Mouse (Mus musculus) heart, embryonic 16.5 days (tissue): Measurements from ENCODE around the gene Foxe1. TPM values are rescaled to one million over a fixed set of nuclear protein-coding genes. Genes with fewer than 3 reads are reported as not detected.

Experiments
- ATAC-seq: fragments of 200-750 bp; cut with Nextera tagmentation; replicated peaks from 2 replicates; pipeline ENCODE4 v1.8.0; 2017; ENCODE audit warnings: moderate number of reproducible peaks; ENCODE audit not compliant: insufficient read depth, low FRiP score; ENCODE audit errors: extremely low read depth
- H3K27ac ChIP-seq: fragments of 300-500 bp; sonication (generic); 2 replicates; pipeline ENCODE4 v1.5.1; 2014; ENCODE audit warnings: mild to moderate bottlenecking, low read length, control low read depth, moderate library complexity
- H3K27me3 ChIP-seq: fragments of 300-500 bp; sonication (generic); 2 replicates; pipeline ENCODE4 v1.6.1; 2014; ENCODE audit warnings: low read length, mixed read lengths; ENCODE audit not compliant: control insufficient read depth, insufficient read depth
- H3K36me3 ChIP-seq: fragments of 300-500 bp; sonication (generic); 2 replicates; pipeline ENCODE4 v1.6.1; 2014; ENCODE audit not compliant: control insufficient read depth, insufficient read depth
- H3K4me1 ChIP-seq: fragments of 300-500 bp; sonication (generic); 2 replicates; pipeline ENCODE4 v1.6.1; 2014; ENCODE audit warnings: low read length, mixed read lengths; ENCODE audit not compliant: control insufficient read depth, insufficient read depth
- H3K4me2 ChIP-seq: fragments of 300-500 bp; sonication (generic); 2 replicates; pipeline ENCODE4 v1.6.1; 2014; ENCODE audit warnings: low read depth, mild to moderate bottlenecking, control low read depth, low read length
- H3K4me3 ChIP-seq: fragments of 300-500 bp; sonication (generic); 2 replicates; pipeline ENCODE4 v1.5.1; 2014; ENCODE audit warnings: mild to moderate bottlenecking, control low read depth, low read length
- H3K9ac ChIP-seq: fragments of 300-500 bp; sonication (generic); 2 replicates; pipeline ENCODE4 v1.6.1; 2014; ENCODE audit warnings: low read length, control low read depth
- H3K9me3 ChIP-seq: fragments of 300-500 bp; sonication (generic); replicated peaks from 2 replicates; pipeline ENCODE4 v1.6.1; 2016; ENCODE audit warnings: low read length; ENCODE audit not compliant: control insufficient read depth
- WGBS: fragments of 180-500 bp; shearing (Covaris S2); extraction: QIAGEN DNeasy Blood & Tissue Kit; methylation state at CpG from one replicate; pipeline ENCODE4 v1.1.7; 2014; 5-methylcytosine and 5-hydroxymethylcytosine counted together
- polyA plus RNA-seq: library from polyadenylated mRNA; unstranded; fragments of >200 nt; fragmentation: Nextera tagmentation; extraction: Ambion mirVana; gene quantifications from 2 replicates; pipeline ENCODE4 v1.2.1, GENCODE M21; 2015

Gene Foxe1
- polyA plus RNA-seq, 1 experiment from 2014 or later, result not detected

GRCm38 (mm10) chr4:46374869-46375368, 31.5 kb downstream of the Foxe1 start:
- H3K9me3 ChIP-seq, result no peaks in the 10 kb centered on the region
- no peak overlapping the region; the same call in 1 of the 2 replicates for H3K9ac ChIP-seq
- H3K27ac ChIP-seq, result no peak overlapping the region

GRCm38 (mm10) chr4:46388556-46388955, 45.1 kb downstream of the Foxe1 start:
- Histone ChIP-seq H3K9me3 (no peaks in the 10 kb centered on the region), H3K27me3 (no peaks in the 10 kb centered on the region), H3K4me1 (no peaks in the 10 kb centered on the region), H3K27ac (peak overlapping the region; percentile 94; the same call in 1 of the 2 replicates), H3K9ac (peak overlapping the region; percentile 93), H3K4me3 (peak overlapping the region; percentile 71), H3K4me2 (peak overlapping the region; percentile 73), H3K36me3 (peaks cover 10% of the 10 kb centered on the region)
- WGBS, result 20% methylated on average over 5 of the region's 5 CpGs
- no peak for ATAC-seq

More at GRCm38 (mm10) chr4:46374869-46375368, 31.5 kb downstream of the Foxe1 start:
- WGBS, result 18% methylated on average over 22 of the region's 22 CpGs
- H3K4me3 ChIP-seq, result peak overlapping the region; percentile 46
- H3K27me3 ChIP-seq, result 0 out of 2 replicates have a peak, but pooled peaks cover 1% of the 10 kb centered on the region
- peak; percentile 59; the same call in 1 of the 2 replicates for ATAC-seq
- H3K4me1 ChIP-seq, result peaks cover 12% of the 10 kb centered on the region
- H3K4me2 ChIP-seq, result peak overlapping the region; percentile 73
- peaks cover 29% of the 10 kb centered on the region for H3K36me3 ChIP-seq

GRCm38 (mm10) chr4:46389013-46389611, 45.7 kb downstream of the Foxe1 start, which contains the start of gene Trmo:
Gene Trmo (minus strand): TSS chr4:46389437.
- H3K4me2 ChIP-seq, result peak within 1 kb of the TSS; percentile 73
- no peaks in the 10 kb centered on the region for H3K4me1 ChIP-seq
- peak within 1 kb of the TSS; percentile 71 for H3K4me3 ChIP-seq
- peak within 1 kb of the TSS; percentile 94 for H3K27ac ChIP-seq
- WGBS, result under 1% methylated on average over 56 of the region's 56 CpGs
- H3K27me3 ChIP-seq, result no peaks in the 10 kb centered on the region
- peak within 1 kb of the TSS; percentile 93 for H3K9ac ChIP-seq
- H3K36me3 ChIP-seq, result peaks cover 8% of the 10 kb centered on the region
- no peaks in the 10 kb centered on the region for H3K9me3 ChIP-seq
- peak; percentile 94 for ATAC-seq

- Histone ChIP-seq H3K4me1 (no peaks in the 10 kb centered on the region), H3K27me3 (no peaks in the 10 kb centered on the region), H3K9me3 (no peaks in the 10 kb centered on the region), H3K27ac (peak overlapping the region; percentile 94), H3K4me2 (peak overlapping the region; percentile 73), H3K36me3 (peaks cover 8% of the 10 kb centered on the region), H3K9ac (peak overlapping the region; percentile 93), H3K4me3 (peak overlapping the region; percentile 71)
- 2% methylated on average over 24 of the region's 24 CpGs for WGBS
- no peak for ATAC-seq
These were observed 46.4 kb downstream of the Foxe1 start for GRCm38 (mm10) chr4:46389612-46390341.

GRCm38 (mm10) chr4:46390390-46390970, 47.1 kb downstream of the Foxe1 start:
- Histone ChIP-seq H3K4me1 (no peaks in the 10 kb centered on the region), H3K4me2 (peak overlapping the region; percentile 73), H3K27ac (peak overlapping the region; percentile 94; the same call in 1 of the 2 replicates), H3K9me3 (no peaks in the 10 kb centered on the region), H3K9ac (no peak overlapping the region; the same call in 1 of the 2 replicates), H3K27me3 (no peaks in the 10 kb centered on the region), H3K4me3 (peak overlapping the region; percentile 23; the same call in 1 of the 2 replicates), H3K36me3 (peaks cover 8% of the 10 kb centered on the region)
- ATAC-seq, result no peak
- WGBS, result 22% methylated on average over 9 of the region's 9 CpGs

- Histone ChIP-seq H3K4me3 (no peak overlapping the region), H3K4me2 (no peak overlapping the region), H3K36me3 (no peaks in the 10 kb centered on the region), H3K4me1 (no peaks in the 10 kb centered on the region), H3K9me3 (no peaks in the 10 kb centered on the region), H3K9ac (no peak overlapping the region), H3K27me3 (no peaks in the 10 kb centered on the region), H3K27ac (no peak overlapping the region)
- no peak for ATAC-seq
- WGBS, result 69% methylated on average over 2 of the region's 2 CpGs
These were observed 51.0 kb downstream of the Foxe1 start for GRCm38 (mm10) chr4:46394388-46394787.

GRCm38 (mm10) chr4:46395736-46396135, 52.3 kb downstream of the Foxe1 start:
- ATAC-seq, result no peak

More at GRCm38 (mm10) chr4:46395736-46396135, 52.3 kb downstream of the Foxe1 start:
- H3K36me3 ChIP-seq, result no peaks in the 10 kb centered on the region
- no peaks in the 10 kb centered on the region for H3K27me3 ChIP-seq
- H3K4me3 ChIP-seq, result no peak overlapping the region
- no peak overlapping the region for H3K27ac ChIP-seq
- no peaks in the 10 kb centered on the region for H3K9me3 ChIP-seq
- no peaks in the 10 kb centered on the region for H3K4me1 ChIP-seq
- WGBS, result 35% methylated on average over 5 of the region's 5 CpGs
- H3K4me2 ChIP-seq, result no peak overlapping the region
- no peak overlapping the region for H3K9ac ChIP-seq
